Mouse (Mus musculus) ES-E14 (cell line): ENCODE data around the gene Rnf144b.

Source experiments
- MAFK ChIP-seq: IDR thresholded peaks from 2 replicates; pipeline ENCODE4 v1.6.1; 2014; ENCODE audit warnings: mild to moderate bottlenecking, low read depth, low read length, inconsistent platforms; ENCODE audit not compliant: insufficient read depth
- ZC3H11A ChIP-seq: IDR thresholded peaks from 2 replicates; pipeline ENCODE4 v1.6.1; 2012; ENCODE audit warnings: low read depth, mild to moderate bottlenecking, inconsistent platforms, low read length, borderline replicate concordance
- ZNF384 ChIP-seq: IDR thresholded peaks from 2 replicates; pipeline ENCODE4 v1.6.1; 2012; ENCODE audit warnings: low read depth, low read length, inconsistent platforms

DNA sequence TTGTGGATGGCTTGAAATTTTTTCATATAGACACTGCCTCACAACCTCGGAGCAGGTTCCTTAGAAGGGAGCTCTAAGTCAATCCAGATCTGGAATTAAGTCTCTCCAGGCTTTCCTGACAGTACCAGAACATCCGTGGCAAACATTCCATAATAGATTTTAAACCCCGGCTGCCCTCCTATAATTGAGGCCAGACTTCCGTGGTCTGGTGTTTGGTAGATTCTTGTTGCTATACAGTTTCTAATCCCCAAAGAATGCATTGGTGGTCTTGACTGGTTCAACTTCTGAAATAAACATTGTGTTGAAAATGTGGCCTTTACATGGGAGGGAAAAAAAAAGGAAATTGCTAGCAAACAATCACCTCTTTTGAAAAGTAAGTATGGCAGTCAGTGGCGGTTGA is 30.8 kb downstream of the Rnf144b start:
- TF ChIP-seq ZC3H11A (no peak), MAFK (no peak), ZNF384 (no peak)
